Mouse (Mus musculus) MEL (cell line): ENCODE measurements around the gene Scgb1b19. TPM values are rescaled to one million over a fixed set of nuclear protein-coding genes. Genes with fewer than 3 reads are reported as not detected.
"Not testable (repeated sequence)": the region's sequence is repeated elsewhere in the genome, so short reads cannot be mapped to it uniquely, and the experiment has no call there.

Source experiments
- DNase-seq: peaks from one replicate; pipeline ENCODE4 v3.0.0; 2011; ENCODE audit warnings: low read depth, low spot score
- H3K27ac ChIP-seq: 2 replicates; pipeline ENCODE4 v1.5.1; 2012; ENCODE audit warnings: low read depth, mild to moderate bottlenecking, control low read depth, low read length, moderate library complexity; ENCODE audit not compliant: control insufficient read depth
- H3K27me3 ChIP-seq, 2 experiments: fragments of 150-350 bp in 1 of 2; sonication (generic) in 1 of 2; 2 replicates each; pipeline ENCODE4 v1.6.1; 2012; ENCODE audit warnings: low read length in 2 of 2, mild to moderate bottlenecking in 2 of 2, improper control_type of control experiment in 1 of 2, moderate library complexity in 1 of 2; ENCODE audit not compliant: insufficient read depth in 2 of 2, control insufficient read depth in 1 of 2
- H3K36me3 ChIP-seq, 2 experiments: 2 replicates each; pipeline ENCODE4 v1.6.1; 2012 to 2014; ENCODE audit warnings: low read length in 2 of 2, improper control_type of control experiment in 1 of 2, inconsistent platforms in 1 of 2, mild to moderate bottlenecking in 1 of 2; ENCODE audit not compliant: insufficient read depth in 2 of 2, control insufficient read depth in 1 of 2
- H3K4me1 ChIP-seq, 2 experiments: fragments of 150-350 bp in 1 of 2; sonication (generic) in 1 of 2; 2 replicates each; pipeline ENCODE4 v1.6.1; 2012; ENCODE audit warnings: low read length in 2 of 2, improper control_type of control experiment in 1 of 2, mild to moderate bottlenecking in 1 of 2; ENCODE audit not compliant: insufficient read depth in 2 of 2, control insufficient read depth in 1 of 2
- H3K4me3 ChIP-seq, 2 experiments: fragments of 150-350 bp in 1 of 2; sonication (generic) in 1 of 2; 2 replicates each; pipeline ENCODE4 v1.5.1; 2012; ENCODE audit warnings: low read depth in 2 of 2, low read length in 2 of 2, mild to moderate bottlenecking in 2 of 2, moderate library complexity in 2 of 2, control low read depth in 1 of 2, improper control_type of control experiment in 1 of 2; ENCODE audit not compliant: control insufficient read depth in 1 of 2, insufficient read depth in 1 of 2
- H3K79me2 ChIP-seq: 2 replicates; pipeline ENCODE4 v1.6.1; 2012; ENCODE audit warnings: mild to moderate bottlenecking, low read length, moderate library complexity; ENCODE audit not compliant: control insufficient read depth, poor library complexity, insufficient read depth
- H3K9ac ChIP-seq: 2 replicates; pipeline ENCODE4 v1.6.1; 2012; ENCODE audit warnings: low read depth, mild to moderate bottlenecking, control low read depth, low read length, moderate library complexity; ENCODE audit not compliant: control insufficient read depth, poor library complexity, severe bottlenecking
- H3K9me3 ChIP-seq: fragments of 150-350 bp; sonication (generic); replicated peaks from 2 replicates; pipeline ENCODE4 v1.6.1; 2012; ENCODE audit warnings: mild to moderate bottlenecking, low read length, improper control_type of control experiment, moderate library complexity; ENCODE audit not compliant: insufficient read depth
- polyA plus RNA-seq, 2 experiments: library from polyadenylated mRNA; stranded (reverse) in 1 of 2; unstranded in 1 of 2; fragments of >175 nt in 1 of 2; fragments of >200 nt in 1 of 2; gene quantifications; 2 replicates each; pipeline versions ENCODE4 v1.2.1 to v1.2.4; 2012; ENCODE audit warnings: low replicate concordance in 2 of 2, low read depth in 1 of 2; ENCODE audit not compliant: insufficient read length in 2 of 2, insufficient read depth in 1 of 2, missing spikeins in 1 of 2
- total RNA-seq: library from RNA; depleted of rRNA; stranded (reverse); fragments of 300-350 nt; gene quantifications from 2 replicates; pipeline ENCODE4 v1.2.3, GENCODE M21; 2012; rRNA removed

The Scgb1b19 gene
- total RNA-seq = not detected in 2 replicates
- polyA plus RNA-seq = not detected

GRCm38 (mm10) chr7:33286991-33287390, at the start of gene Scgb1b19:
Gene Scgb1b19 (plus strand): TSS chr7:33287291.
- H3K27ac ChIP-seq, H3K36me3 ChIP-seq, H3K9me3 ChIP-seq, H3K4me3 ChIP-seq, H3K4me1 ChIP-seq, DNase-seq, H3K9ac ChIP-seq, H3K79me2 ChIP-seq, H3K27me3 ChIP-seq: not testable (repeated sequence)

- H3K9me3 ChIP-seq, H3K27me3 ChIP-seq, H3K79me2 ChIP-seq, H3K9ac ChIP-seq, DNase-seq, H3K27ac ChIP-seq, H3K4me1 ChIP-seq, H3K36me3 ChIP-seq, H3K4me3 ChIP-seq: not testable (repeated sequence)
These were observed 6.9 kb upstream of the Scgb1b19 start, which contains the start of gene Scgb2b19 for GRCm38 (mm10) chr7:33280238-33280637. Gene Scgb2b19 (minus strand): TSS chr7:33280338.

Other genes with a start within 250 kb of the Scgb1b19 start
- gene Scgb2b17, start 230.7 kb upstream of the Scgb1b19 start, total RNA-seq = not detected in 2 replicates
- not detected for gene Scgb2b17, start 230.7 kb upstream of the Scgb1b19 start, polyA plus RNA-seq
- not detected in 2 replicates for gene Scgb1b17, start 223.8 kb upstream of the Scgb1b19 start, total RNA-seq
- not detected for gene Scgb1b17, start 223.8 kb upstream of the Scgb1b19 start, polyA plus RNA-seq
- gene Scgb2b18, start 113.4 kb upstream of the Scgb1b19 start, total RNA-seq = not detected in 2 replicates
- not detected for gene Scgb2b18, start 113.4 kb upstream of the Scgb1b19 start, polyA plus RNA-seq
- gene Scgb1b18, start 101.7 kb upstream of the Scgb1b19 start, total RNA-seq = not detected in 2 replicates
- gene Scgb1b18, start 101.7 kb upstream of the Scgb1b19 start, polyA plus RNA-seq = not detected
- gene Scgb2b19, start 7.0 kb upstream of the Scgb1b19 start, total RNA-seq = not detected in 2 replicates
- gene Scgb2b19, start 7.0 kb upstream of the Scgb1b19 start, polyA plus RNA-seq = not detected
- not detected in 2 replicates for gene Scgb2b20, start 79.0 kb downstream of the Scgb1b19 start, total RNA-seq
- not detected for gene Scgb2b20, start 79.0 kb downstream of the Scgb1b19 start, polyA plus RNA-seq
- gene Scgb1b20, start 85.9 kb downstream of the Scgb1b19 start, total RNA-seq = not detected in 2 replicates
- gene Scgb1b20, start 85.9 kb downstream of the Scgb1b19 start, polyA plus RNA-seq = not detected
- not detected in 2 replicates for gene Scgb2b21, start 233.2 kb downstream of the Scgb1b19 start, total RNA-seq
- not detected for gene Scgb2b21, start 233.2 kb downstream of the Scgb1b19 start, polyA plus RNA-seq